Mouse (Mus musculus): ENCODE data around the gene AU040320.

The AU040320 gene

GRCm38 (mm10) chr4:126860268-126860986 lies 107.1 kb downstream of the AU040320 start:
- DNase-seq (ENCODE audit: low spot score), result no peak

DNA sequence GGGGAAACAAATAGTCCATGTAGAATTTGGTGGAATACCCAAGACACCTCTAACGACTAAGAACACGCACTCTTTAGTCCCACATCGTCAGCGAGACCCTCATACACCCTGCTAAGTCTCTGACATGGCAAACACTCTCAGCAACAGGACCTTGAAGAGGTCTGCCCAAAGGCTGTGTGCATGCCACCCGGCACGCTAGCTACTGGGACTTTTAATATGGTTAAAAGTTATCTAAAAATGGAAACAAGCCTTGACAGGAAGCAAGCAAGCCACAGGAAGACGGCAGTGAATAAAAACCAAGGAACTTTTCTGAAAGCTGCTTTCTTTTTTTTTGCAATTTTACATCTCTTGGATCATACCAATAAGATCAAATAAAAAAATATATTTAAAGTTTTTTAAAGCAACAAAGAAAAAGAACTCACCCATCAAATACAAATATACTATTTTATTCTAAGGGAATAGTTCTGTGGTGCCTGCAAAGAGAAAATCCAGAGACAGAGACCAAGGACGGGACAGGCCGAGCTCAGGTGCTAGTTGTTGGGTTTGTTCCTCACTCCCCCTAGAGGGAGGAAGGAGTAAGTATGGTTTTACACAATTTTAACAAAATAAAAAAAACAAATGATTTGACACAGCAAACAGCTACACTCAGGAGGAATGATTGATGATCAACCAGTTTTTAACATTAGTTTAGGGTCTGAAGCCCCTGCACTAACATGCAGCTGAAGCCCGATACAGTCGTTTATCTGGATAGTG lies 108.3 kb downstream of the AU040320 start:
- DNase-seq (ENCODE audit: low spot score), result peak; percentile 16

- DNase-seq (ENCODE audit: low spot score), result no peak
Observed at GRCm38 (mm10) chr4:126868699-126869098, 115.4 kb downstream of the AU040320 start.

DNA sequence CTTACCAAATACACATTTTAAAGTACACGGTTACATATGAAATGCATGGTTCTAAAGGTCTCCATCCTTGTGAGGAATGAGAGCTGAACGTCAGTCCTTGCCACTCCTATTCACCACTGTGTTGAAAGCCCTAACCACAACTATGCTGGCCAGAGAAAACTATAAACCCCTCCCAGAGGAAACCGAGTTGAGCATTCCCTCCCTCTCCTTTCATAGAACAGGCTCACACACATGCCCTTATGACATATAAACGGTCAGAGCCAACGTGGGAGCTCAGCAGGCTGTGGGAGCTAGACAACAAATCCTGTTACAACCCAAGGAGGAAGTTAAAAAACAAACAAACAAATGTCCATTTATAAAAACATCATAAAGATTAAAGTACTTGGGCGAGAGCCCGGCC lies 119.4 kb downstream of the AU040320 start:
- no peak for DNase-seq (ENCODE audit: low spot score)

DNA sequence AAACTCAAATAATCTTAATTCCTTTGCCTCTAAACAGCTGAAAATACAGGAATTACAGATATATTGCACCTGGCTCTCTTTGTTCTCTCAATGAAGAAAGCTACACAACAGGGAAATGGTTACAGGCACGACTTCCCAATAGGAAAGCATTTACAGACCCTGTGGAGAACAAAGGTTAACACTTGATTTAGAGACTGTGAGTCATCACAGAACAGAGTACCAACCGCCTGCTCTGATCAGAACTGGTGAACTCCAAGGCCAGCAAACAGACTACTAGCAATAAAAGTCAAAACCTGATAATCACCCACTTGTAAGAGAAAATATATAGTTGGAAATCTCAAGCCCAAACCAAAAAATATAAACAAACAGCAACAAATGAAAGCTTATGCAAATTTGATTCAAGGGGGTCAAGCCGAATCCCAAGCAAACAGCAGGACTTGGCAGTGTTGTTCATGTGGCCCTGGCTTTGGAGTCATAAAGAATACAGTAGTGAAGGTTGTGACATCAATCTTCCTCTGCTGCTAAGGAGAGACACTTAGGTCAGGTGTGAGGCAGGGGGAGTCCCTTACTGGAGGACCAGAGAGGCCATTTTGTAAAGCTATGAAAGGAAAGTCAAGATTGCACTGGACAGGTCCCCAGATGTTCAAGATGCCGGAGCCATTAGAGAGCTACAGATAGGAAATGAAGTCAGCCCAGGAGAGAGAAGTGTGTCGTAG lies 126.4 kb downstream of the AU040320 start:
- no peak for DNase-seq (ENCODE audit: low spot score)

DNA sequence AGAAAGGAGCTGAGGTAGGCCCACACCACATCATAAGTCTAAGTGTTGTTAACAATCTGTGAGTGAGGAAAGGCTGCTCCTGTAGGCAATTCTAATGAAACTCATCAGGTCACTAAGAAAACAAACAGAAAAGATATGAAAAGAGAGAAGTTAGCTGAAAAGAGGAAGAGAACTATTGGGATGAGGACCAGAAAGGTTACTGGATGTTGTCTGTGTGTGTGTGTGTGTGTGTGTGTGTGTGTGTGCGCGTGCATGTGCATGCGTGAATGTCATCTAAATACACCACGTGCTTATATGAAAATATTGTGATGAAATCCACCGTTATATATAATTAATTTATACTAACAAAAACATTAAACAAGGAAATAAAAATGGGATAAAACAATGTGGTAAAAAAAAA lies 130.3 kb downstream of the AU040320 start:
- DNase-seq (ENCODE audit: low spot score), result no peak

- peak; percentile 13 for DNase-seq (ENCODE audit: low spot score)
Observed at GRCm38 (mm10) chr4:126885953-126886352, 132.6 kb downstream of the AU040320 start.

DNA sequence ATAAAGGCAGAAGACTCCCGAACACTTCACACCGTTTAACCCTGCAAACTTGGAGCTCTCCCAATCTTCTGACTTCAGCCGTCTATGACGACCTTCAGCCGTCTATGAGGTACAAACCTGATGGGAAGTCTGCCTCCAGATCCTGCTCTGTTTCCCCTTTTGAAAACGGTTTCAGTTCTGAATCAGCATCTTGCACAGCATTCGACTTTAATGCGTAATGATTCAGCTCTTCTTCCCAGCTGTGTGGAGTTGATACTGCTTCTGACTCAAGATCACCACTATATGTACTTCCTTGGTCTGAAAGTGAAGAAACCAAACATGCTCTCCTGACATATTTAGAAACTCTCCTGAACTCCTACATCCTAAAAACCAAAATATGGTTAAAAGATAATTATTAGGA lies 136.5 kb downstream of the AU040320 start:
- no peak for DNase-seq (ENCODE audit: low spot score)
